Mouse (Mus musculus): Measurements from ENCODE around the gene Fam171a1. TPM values are rescaled to one million over a fixed set of nuclear protein-coding genes. Genes with fewer than 3 reads are reported as not detected.

The Fam171a1 gene
- total and polyA plus RNA-seq, 3 experiments = 10.8 to 14.3 (median 14.1) TPM

GRCm38 (mm10) chr2:3128344-3128871 lies 14.4 kb downstream of the Fam171a1 start:
- H3K79me2 ChIP-seq (replicated peaks; ENCODE audit: control insufficient read depth, insufficient read depth, low read length) = peaks cover 2% of the 10 kb centered on the region
- H3K4me1 ChIP-seq (ENCODE audit: control insufficient read depth, insufficient read depth, low read length) = peaks cover 8% of the 10 kb centered on the region
- peak overlapping the region; percentile 69 for H3K27ac ChIP-seq
- intact Hi-C loops (cut with DNase I) = no loop called here
- WGBS = 77% methylated on average over 4 of the region's 4 CpGs
- 0 out of 2 replicates have a peak overlapping the region, but pooled peaks have one; percentile 5 for H3K4me3 ChIP-seq
- H3K36me3 ChIP-seq (ENCODE audit: control insufficient read depth, insufficient read depth, low read length) = peaks cover 4% of the 10 kb centered on the region
- H3K27me3 ChIP-seq (ENCODE audit: control insufficient read depth, insufficient read depth, low read length) = no peaks in the 10 kb centered on the region
- TF ChIP-seq POLR2A (IDR thresholded peaks at IDR 0.05; ENCODE audit: insufficient read depth, low read depth, low read length) (no peak), CTCF (IDR thresholded peaks at IDR 0.05) (no peak), EP300 (IDR thresholded peaks at IDR 0.05; ENCODE audit: insufficient read depth, low read depth, low read length) (no peak)
- no peak overlapping the region for H3K9ac ChIP-seq (ENCODE audit: low read depth, low read length)
- no peak for DNase-seq

GRCm38 (mm10) chr2:3128910-3129309 lies 14.9 kb downstream of the Fam171a1 start:
- H3K79me2 ChIP-seq (replicated peaks; ENCODE audit: control insufficient read depth, insufficient read depth, low read length) = peaks cover 4% of the 10 kb centered on the region; the same call in 1 of the 2 replicates
- no peak for DNase-seq
- no peak for TF ChIP-seq POLR2A (IDR thresholded peaks at IDR 0.05; ENCODE audit: insufficient read depth, low read depth, low read length)
- 0 out of 2 replicates have a peak, but pooled peaks have one; percentile 17 for TF ChIP-seq EP300 (IDR thresholded peaks at IDR 0.05; ENCODE audit: insufficient read depth, low read depth, low read length)
- H3K4me1 ChIP-seq (ENCODE audit: control insufficient read depth, insufficient read depth, low read length) = peaks cover 8% of the 10 kb centered on the region
- peak overlapping the region; percentile 69 for H3K27ac ChIP-seq
- intact Hi-C loops (cut with DNase I) = no loop called here
- peaks cover 4% of the 10 kb centered on the region for H3K36me3 ChIP-seq (ENCODE audit: control insufficient read depth, insufficient read depth, low read length)
- no peaks in the 10 kb centered on the region for H3K27me3 ChIP-seq (ENCODE audit: control insufficient read depth, insufficient read depth, low read length)
- H3K9ac ChIP-seq (ENCODE audit: low read depth, low read length) = no peak overlapping the region
- H3K4me3 ChIP-seq = 0 out of 2 replicates have a peak overlapping the region, but pooled peaks have one; percentile 5
- 40% methylated on average over 2 of the region's 2 CpGs for WGBS

DNA sequence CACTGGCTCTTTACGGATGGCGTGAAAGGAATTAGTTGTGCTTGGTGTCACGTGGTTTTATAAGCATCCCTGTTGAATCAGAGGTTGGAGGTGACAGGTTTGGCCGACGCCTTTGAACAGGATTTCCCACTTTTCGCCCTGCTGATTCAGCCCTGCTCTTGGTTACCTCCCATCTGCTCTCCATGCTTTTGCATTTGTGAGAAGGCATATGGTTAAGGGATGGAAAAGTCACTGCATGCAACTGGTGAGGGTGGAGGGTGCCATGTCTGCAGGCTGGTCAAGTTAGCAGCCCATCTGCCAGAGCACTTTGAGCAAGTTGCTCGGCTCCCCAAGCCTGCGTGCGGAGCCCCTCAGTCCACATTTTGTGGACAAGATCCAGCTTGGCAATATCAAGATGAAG lies 18.4 kb downstream of the Fam171a1 start:
- Histone ChIP-seq H3K27me3 (ENCODE audit: control insufficient read depth, insufficient read depth, low read length) (no peaks in the 10 kb centered on the region), H3K79me2 (replicated peaks; ENCODE audit: control insufficient read depth, insufficient read depth, low read length) (peaks cover 5% of the 10 kb centered on the region; the same call in 1 of the 2 replicates), H3K36me3 (ENCODE audit: control insufficient read depth, insufficient read depth, low read length) (no peaks in the 10 kb centered on the region; the same call in 1 of the 2 replicates), H3K4me3 (no peak overlapping the region), H3K9ac (ENCODE audit: low read depth, low read length) (no peak overlapping the region), H3K4me1 (ENCODE audit: control insufficient read depth, insufficient read depth, low read length) (peaks cover 13% of the 10 kb centered on the region), H3K27ac (no peak overlapping the region)
- DNase-seq = no peak
- 64% methylated on average over 9 of the region's 9 CpGs for WGBS
- TF ChIP-seq CTCF (IDR thresholded peaks at IDR 0.05) (no peak), EP300 (IDR thresholded peaks at IDR 0.05; ENCODE audit: insufficient read depth, low read depth, low read length) (no peak), POLR2A (IDR thresholded peaks at IDR 0.05; ENCODE audit: insufficient read depth, low read depth, low read length) (no peak)
- intact Hi-C loops (cut with DNase I) = no loop called here

- Histone ChIP-seq H3K4me1 (ENCODE audit: control insufficient read depth, insufficient read depth, low read length) (peaks cover 18% of the 10 kb centered on the region), H3K9ac (ENCODE audit: low read depth, low read length) (no peak overlapping the region), H3K27ac (no peak overlapping the region), H3K4me3 (no peak overlapping the region), H3K36me3 (ENCODE audit: control insufficient read depth, insufficient read depth, low read length) (no peaks in the 10 kb centered on the region; the same call in 1 of the 2 replicates), H3K79me2 (replicated peaks; ENCODE audit: control insufficient read depth, insufficient read depth, low read length) (peaks cover 7% of the 10 kb centered on the region; the same call in 1 of the 2 replicates), H3K27me3 (ENCODE audit: control insufficient read depth, insufficient read depth, low read length) (no peaks in the 10 kb centered on the region)
- intact Hi-C loops (cut with DNase I) = no loop called here
- TF ChIP-seq POLR2A (IDR thresholded peaks at IDR 0.05; ENCODE audit: insufficient read depth, low read depth, low read length) (no peak), CTCF (IDR thresholded peaks at IDR 0.05) (no peak), EP300 (IDR thresholded peaks at IDR 0.05; ENCODE audit: insufficient read depth, low read depth, low read length) (no peak)
- no peak for DNase-seq
- WGBS = 69% methylated on average over 12 of the region's 12 CpGs
Measured at GRCm38 (mm10) chr2:3134580-3135296, 20.7 kb downstream of the Fam171a1 start.

DNA sequence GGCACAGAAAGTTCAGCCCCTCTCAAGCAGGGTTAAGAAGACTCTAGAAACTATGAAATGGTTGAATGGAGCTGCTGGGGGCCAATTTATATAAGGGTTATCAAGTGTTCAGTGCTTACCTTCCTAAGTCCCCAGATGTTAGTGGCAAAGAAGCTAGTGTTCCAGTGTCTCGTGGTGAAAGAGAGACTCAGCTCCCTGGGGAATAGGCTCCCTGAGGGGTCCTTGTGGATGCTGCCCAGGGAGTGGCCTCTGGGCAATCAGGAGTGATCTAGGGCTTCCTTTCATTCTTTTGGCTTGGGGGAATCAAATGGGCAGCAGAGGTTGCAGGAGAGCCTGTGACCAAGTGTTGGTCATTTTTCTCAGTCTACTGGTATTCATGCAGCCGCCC lies 21.3 kb downstream of the Fam171a1 start:
- H3K36me3 ChIP-seq (ENCODE audit: control insufficient read depth, insufficient read depth, low read length) = no peaks in the 10 kb centered on the region; the same call in 1 of the 2 replicates
- intact Hi-C loops (cut with DNase I) = no loop called here
- H3K79me2 ChIP-seq (replicated peaks; ENCODE audit: control insufficient read depth, insufficient read depth, low read length) = peaks cover 7% of the 10 kb centered on the region; the same call in 1 of the 2 replicates
- H3K9ac ChIP-seq (ENCODE audit: low read depth, low read length) = no peak overlapping the region
- WGBS = 59% methylated on average over 2 of the region's 2 CpGs
- H3K4me1 ChIP-seq (ENCODE audit: control insufficient read depth, insufficient read depth, low read length) = peaks cover 18% of the 10 kb centered on the region
- no peaks in the 10 kb centered on the region for H3K27me3 ChIP-seq (ENCODE audit: control insufficient read depth, insufficient read depth, low read length)
- H3K4me3 ChIP-seq = no peak overlapping the region
- DNase-seq = no peak
- H3K27ac ChIP-seq = no peak overlapping the region
- TF ChIP-seq EP300 (IDR thresholded peaks at IDR 0.05; ENCODE audit: insufficient read depth, low read depth, low read length) = no peak
- no peak for TF ChIP-seq CTCF (IDR thresholded peaks at IDR 0.05)
- TF ChIP-seq POLR2A (IDR thresholded peaks at IDR 0.05; ENCODE audit: insufficient read depth, low read depth, low read length) = no peak

- H3K36me3 ChIP-seq (ENCODE audit: control insufficient read depth, insufficient read depth, low read length) = no peaks in the 10 kb centered on the region; the same call in 1 of the 2 replicates
- no peak overlapping the region for H3K4me3 ChIP-seq
- H3K27me3 ChIP-seq (ENCODE audit: control insufficient read depth, insufficient read depth, low read length) = no peaks in the 10 kb centered on the region
- TF ChIP-seq EP300 (IDR thresholded peaks at IDR 0.05; ENCODE audit: insufficient read depth, low read depth, low read length) (no peak), POLR2A (IDR thresholded peaks at IDR 0.05; ENCODE audit: insufficient read depth, low read depth, low read length) (no peak), CTCF (IDR thresholded peaks at IDR 0.05) (no peak)
- no peak for DNase-seq
- H3K9ac ChIP-seq (ENCODE audit: low read depth, low read length) = no peak overlapping the region
- H3K79me2 ChIP-seq (replicated peaks; ENCODE audit: control insufficient read depth, insufficient read depth, low read length) = peaks cover 7% of the 10 kb centered on the region; the same call in 1 of the 2 replicates
- 48% methylated on average over 2 of the region's 2 CpGs for WGBS
- H3K27ac ChIP-seq = no peak overlapping the region
- H3K4me1 ChIP-seq (ENCODE audit: control insufficient read depth, insufficient read depth, low read length) = peaks cover 14% of the 10 kb centered on the region
- intact Hi-C loops (cut with DNase I) = no loop called here
Measured at GRCm38 (mm10) chr2:3138308-3138707, 24.3 kb downstream of the Fam171a1 start.
